Mouse (Mus musculus): ENCODE data around the gene Fam161a.
A peak's percentile ranks its signal among the peaks of the same experiment; 100 is the strongest.
"Not testable (repeated sequence)": the region's sequence is repeated elsewhere in the genome, so short reads cannot be mapped to it uniquely, and the experiment has no call there.

Gene Fam161a

DNA sequence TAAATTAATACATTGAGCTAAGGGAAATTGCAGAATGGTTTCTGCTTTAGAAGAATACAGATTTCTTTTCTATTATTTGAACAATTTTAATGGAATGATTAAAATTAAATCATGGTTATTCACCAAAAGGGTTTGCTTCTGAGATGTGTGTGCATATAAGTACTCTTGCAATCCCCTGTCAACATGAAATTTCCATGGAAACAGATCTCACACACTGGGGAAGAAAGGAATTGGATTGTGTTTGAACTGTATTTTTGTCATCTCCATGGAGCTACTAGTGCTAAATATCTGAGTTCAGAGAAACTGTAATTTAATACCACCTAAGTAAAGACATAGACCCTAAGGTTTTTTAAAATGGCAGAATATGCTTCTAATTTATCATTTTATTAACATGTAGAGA lies 42.3 kb downstream of the Fam161a start:
- DNase-seq (ENCODE audit: low read depth), result no peak

DNA sequence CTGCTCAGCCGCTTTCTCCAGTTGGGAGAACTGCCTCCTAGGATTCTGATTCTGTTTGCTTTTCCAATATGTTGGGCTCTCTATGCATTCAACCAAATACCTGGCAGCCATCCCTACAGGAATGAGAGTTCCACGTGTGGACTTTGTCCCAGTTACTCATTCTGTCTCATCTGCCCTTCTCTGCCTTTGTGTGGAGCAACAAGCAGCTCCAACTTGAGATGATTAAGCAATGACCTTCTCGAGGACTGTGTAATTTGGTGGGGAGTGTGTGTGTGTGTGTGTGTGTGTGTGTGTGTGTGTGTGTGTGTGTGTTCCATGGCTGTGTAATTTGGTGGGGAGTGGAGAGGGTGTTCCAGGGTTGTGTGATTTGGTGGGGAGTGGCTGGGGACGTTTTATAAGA lies 45.0 kb downstream of the Fam161a start:
- DNase-seq (ENCODE audit: low read depth), result no peak

- DNase-seq (ENCODE audit: low read depth), result no peak
Observed at GRCm38 (mm10) chr11:23063153-23063552, 55.8 kb downstream of the Fam161a start.

DNA sequence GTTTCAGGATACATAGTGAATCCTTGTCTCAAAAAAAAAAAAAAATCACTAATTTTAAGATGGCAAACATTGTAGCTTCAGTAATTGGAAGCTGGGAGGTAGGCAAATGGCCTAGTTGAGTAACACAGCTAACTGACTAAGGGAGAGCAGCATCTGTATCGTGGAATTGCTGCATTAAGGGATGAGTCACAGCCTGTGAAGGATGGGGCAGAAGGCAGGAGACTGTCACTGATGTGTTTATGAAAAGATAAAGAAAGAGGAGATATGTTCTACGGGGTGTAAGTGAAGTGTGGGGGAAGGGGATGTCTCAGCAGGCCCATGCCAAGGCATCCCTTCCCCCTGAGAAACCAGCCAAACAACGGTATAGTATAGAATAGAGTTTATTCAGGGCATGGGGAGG lies 56.5 kb downstream of the Fam161a start:
- no peak for DNase-seq (ENCODE audit: low read depth)

- DNase-seq (ENCODE audit: low read depth), result not testable (repeated sequence)
Observed at GRCm38 (mm10) chr11:23064276-23064675, 56.9 kb downstream of the Fam161a start.

DNA sequence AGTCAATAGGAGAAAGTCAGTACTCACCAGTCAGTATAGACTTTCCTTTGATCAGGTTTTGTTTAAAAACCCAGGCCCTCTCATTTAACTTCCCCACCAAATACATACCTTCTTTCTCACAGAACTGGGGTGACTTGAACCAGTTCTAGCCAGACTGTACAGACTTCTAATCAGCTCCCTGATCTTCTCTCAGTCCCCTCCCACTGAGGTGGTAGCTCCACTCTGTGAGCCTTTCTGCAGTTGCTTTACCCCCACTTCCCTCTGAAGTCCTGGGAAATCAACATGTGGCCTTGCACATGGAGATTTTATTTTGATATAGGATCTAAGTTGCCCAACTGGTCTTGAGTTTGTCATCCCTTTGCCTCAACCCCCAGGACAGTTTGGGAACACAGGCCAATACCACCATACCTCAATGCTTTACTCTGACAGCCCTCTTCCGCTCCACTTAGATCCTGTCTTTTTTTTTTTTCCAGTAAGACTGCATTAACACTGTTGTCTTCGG lies 57.9 kb downstream of the Fam161a start:
- DNase-seq (ENCODE audit: low read depth), result no peak

GRCm38 (mm10) chr11:23067395-23068136 lies 60.2 kb downstream of the Fam161a start:
- peak; percentile 74 for DNase-seq (ENCODE audit: low read depth)

- no peak for DNase-seq (ENCODE audit: low read depth)
Observed at GRCm38 (mm10) chr11:23068201-23068600, 60.9 kb downstream of the Fam161a start.

DNA sequence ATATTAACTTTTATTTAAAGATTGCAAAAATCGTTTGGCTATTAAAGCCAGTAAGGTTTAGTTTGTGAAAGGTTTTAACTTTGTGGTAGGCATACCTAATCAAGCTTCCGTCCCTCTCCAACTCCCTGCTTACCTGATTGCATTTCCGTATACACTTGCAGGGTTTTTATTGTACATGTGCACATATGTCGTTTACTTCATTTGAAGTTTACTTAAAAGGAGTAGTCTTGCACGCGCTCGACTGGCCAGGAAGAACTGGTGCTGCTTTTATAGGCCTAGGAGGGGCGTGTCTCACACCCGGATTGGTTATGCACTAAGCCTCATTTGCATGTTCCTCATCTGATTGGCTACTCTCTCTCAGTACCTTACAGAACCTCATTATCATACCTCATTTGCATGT lies 61.7 kb downstream of the Fam161a start:
- DNase-seq (ENCODE audit: low read depth), result not testable (repeated sequence)

GRCm38 (mm10) chr11:23074841-23075240 lies 67.5 kb downstream of the Fam161a start:
- no peak for DNase-seq (ENCODE audit: low read depth)

DNA sequence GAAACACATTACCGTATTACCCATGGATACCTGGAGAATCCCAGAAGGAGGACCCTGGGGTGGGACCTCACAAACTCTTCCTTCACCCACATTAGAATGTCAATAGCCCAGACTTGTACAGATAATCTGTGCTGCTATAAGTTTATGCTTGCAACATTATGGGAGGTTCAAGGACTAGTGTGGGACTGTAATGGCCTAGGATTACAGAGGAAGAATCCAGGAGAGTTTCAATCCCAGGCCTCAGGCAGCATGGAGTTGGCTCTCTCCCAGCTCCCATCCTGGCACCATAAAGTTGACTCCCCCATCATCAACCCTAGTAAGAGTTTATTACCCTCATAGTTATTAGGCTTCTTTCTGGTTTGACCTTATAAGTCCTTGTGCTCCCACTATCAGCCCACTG lies 71.2 kb downstream of the Fam161a start:
- DNase-seq (ENCODE audit: low read depth), result no peak

Data from c-Kit-positive CD71-positive TER-119-negative erythroid progenitor cells, embryonic 14.5 days (primary cell).